Mouse (Mus musculus): Measurements from ENCODE around the gene Ccdc162. TPM values are rescaled to one million over a fixed set of nuclear protein-coding genes. Genes with fewer than 3 reads are reported as not detected.

Gene Ccdc162
- polyA plus RNA-seq, 1 experiment = not detected

- TF ChIP-seq POLR2A (IDR thresholded peaks at IDR 0.05; ENCODE audit: borderline replicate concordance, low read depth, low read length) (no peak), CTCF (IDR thresholded peaks at IDR 0.05; ENCODE audit: low read depth, low read length) (no peak)
- Histone ChIP-seq H3K4me1 (ENCODE audit: control insufficient read depth, insufficient read depth, low read length) (no peaks in the 10 kb centered on the region), H3K4me3 (ENCODE audit: insufficient read depth, low read length) (no peak overlapping the region), H3K27ac (ENCODE audit: insufficient read depth, low read depth, low read length) (no peak overlapping the region)
These were observed 64.9 kb downstream of the Ccdc162 start for GRCm38 (mm10) chr10:41651532-41651931.

- Histone ChIP-seq H3K4me3 (ENCODE audit: insufficient read depth, low read length) (no peak overlapping the region), H3K4me1 (ENCODE audit: control insufficient read depth, insufficient read depth, low read length) (no peaks in the 10 kb centered on the region), H3K27ac (ENCODE audit: insufficient read depth, low read depth, low read length) (no peak overlapping the region)
- no peak for TF ChIP-seq CTCF (IDR thresholded peaks at IDR 0.05; ENCODE audit: low read depth, low read length)
- TF ChIP-seq POLR2A (IDR thresholded peaks at IDR 0.05; ENCODE audit: borderline replicate concordance, low read depth, low read length) = no peak
These were observed 67.2 kb downstream of the Ccdc162 start for GRCm38 (mm10) chr10:41649186-41649585.

DNA sequence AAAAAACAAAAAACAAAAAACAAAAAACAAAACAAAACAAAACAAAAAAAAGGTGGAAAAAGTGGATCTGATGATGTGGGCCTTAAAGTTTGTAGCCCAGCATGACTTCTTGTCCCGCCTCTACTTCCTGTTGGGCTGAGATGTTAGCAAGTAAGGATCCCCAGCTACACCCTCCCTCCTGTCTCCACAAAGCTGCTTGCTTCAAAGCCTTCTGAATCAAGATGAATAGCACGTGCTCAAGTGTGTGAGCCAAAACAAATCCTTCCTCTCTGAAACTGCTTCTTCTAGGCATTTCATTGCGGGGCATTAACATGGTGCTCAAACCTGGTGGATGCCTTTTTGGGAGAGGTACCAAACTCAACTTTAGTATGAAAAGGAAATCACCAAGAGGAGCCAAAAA, 77.7 kb downstream of the Ccdc162 start:
- Histone ChIP-seq H3K27ac (ENCODE audit: insufficient read depth, low read depth, low read length) (no peak overlapping the region), H3K4me3 (ENCODE audit: insufficient read depth, low read length) (no peak overlapping the region), H3K4me1 (ENCODE audit: control insufficient read depth, insufficient read depth, low read length) (no peaks in the 10 kb centered on the region)
- TF ChIP-seq POLR2A (IDR thresholded peaks at IDR 0.05; ENCODE audit: borderline replicate concordance, low read depth, low read length) = no peak
- TF ChIP-seq CTCF (IDR thresholded peaks at IDR 0.05; ENCODE audit: low read depth, low read length) = no peak

DNA sequence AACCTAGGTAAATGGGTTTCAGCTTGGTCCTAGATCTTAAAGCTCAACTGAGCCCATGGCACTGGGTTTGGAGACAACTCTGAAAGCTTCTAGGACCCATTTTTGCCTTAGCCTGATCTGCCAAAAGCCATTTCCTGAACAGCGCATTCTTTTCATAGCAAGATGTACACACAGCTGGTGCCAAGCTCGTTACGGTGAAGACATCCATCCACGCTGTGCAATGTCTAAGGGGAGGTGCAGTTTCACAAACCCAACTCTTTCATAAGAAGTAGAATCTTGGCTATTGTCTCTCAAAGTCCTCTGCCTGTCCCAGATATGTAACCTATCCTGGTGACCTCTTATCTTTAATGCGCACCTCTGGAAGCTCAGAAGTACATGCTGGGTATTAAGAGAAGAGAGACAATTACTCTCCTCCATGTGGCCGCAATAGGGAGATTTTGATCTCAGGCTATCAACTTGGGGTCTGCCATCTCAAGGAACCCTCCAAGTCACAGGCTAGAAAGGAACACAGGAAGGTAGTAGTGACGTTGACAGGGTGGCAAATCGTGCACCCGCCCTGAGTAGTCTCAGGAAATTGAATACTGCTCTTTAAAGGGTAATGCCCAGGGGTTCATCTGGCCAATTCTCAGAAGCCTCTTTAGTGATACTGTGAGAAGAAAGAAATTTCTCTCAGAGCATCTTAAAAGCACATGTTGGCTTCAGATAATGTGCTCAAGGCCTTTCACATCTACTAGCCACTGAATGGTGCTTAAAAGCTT, 81.0 kb downstream of the Ccdc162 start:
- H3K4me3 ChIP-seq (ENCODE audit: insufficient read depth, low read length) = no peak overlapping the region
- no peaks in the 10 kb centered on the region for H3K4me1 ChIP-seq (ENCODE audit: control insufficient read depth, insufficient read depth, low read length)
- no peak for TF ChIP-seq CTCF (IDR thresholded peaks at IDR 0.05; ENCODE audit: low read depth, low read length)
- TF ChIP-seq POLR2A (IDR thresholded peaks at IDR 0.05; ENCODE audit: borderline replicate concordance, low read depth, low read length) = no peak
- H3K27ac ChIP-seq (ENCODE audit: insufficient read depth, low read depth, low read length) = no peak overlapping the region

DNA sequence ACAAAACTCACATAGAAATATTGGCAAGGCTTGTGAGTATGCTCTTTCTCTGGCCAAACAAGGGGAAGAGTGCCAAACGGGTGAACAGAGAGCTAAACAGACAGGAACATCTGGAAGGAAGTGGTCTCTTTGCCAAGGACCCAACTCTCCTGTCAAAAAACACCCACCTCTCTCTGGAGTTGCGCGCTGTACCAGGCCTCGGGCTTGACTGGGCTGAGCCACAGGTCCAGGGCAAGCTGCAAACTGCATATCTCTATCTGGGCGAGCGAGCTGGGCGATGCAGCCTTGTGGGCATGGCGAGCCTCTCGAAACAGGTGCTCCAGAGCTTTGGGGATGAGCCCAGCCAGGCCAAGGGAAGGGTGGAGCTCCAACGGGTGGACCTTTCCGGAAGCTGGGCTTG, 82.6 kb downstream of the Ccdc162 start:
- Histone ChIP-seq H3K4me1 (ENCODE audit: control insufficient read depth, insufficient read depth, low read length) (no peaks in the 10 kb centered on the region), H3K4me3 (ENCODE audit: insufficient read depth, low read length) (no peak overlapping the region), H3K27ac (ENCODE audit: insufficient read depth, low read depth, low read length) (no peak overlapping the region)
- TF ChIP-seq POLR2A (IDR thresholded peaks at IDR 0.05; ENCODE audit: borderline replicate concordance, low read depth, low read length) = no peak
- no peak for TF ChIP-seq CTCF (IDR thresholded peaks at IDR 0.05; ENCODE audit: low read depth, low read length)

DNA sequence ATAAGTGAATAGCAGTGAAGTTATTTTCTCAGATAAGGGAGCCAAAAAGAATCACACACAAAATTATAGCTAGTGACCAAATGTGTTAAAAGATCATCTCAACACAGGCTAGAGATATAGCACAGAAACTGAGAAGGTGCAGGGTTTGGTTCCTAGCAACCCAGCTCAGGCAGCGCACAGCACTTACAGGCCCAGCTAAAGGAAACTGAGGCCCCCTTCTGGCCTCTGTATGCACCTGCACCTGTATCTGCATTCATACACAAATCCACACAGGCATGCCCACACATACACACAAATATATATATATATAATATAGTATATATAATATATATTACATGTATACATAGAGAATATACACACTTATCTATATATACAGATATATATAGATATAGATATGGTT, 84.4 kb downstream of the Ccdc162 start:
- Histone ChIP-seq H3K27ac (ENCODE audit: insufficient read depth, low read depth, low read length) (no peak overlapping the region), H3K4me1 (ENCODE audit: control insufficient read depth, insufficient read depth, low read length) (no peaks in the 10 kb centered on the region), H3K4me3 (ENCODE audit: insufficient read depth, low read length) (no peak overlapping the region)
- TF ChIP-seq POLR2A (IDR thresholded peaks at IDR 0.05; ENCODE audit: borderline replicate concordance, low read depth, low read length) (no peak), CTCF (IDR thresholded peaks at IDR 0.05; ENCODE audit: low read depth, low read length) (no peak)

GRCm38 (mm10) chr10:41626996-41627395, 89.4 kb downstream of the Ccdc162 start:
- no peak for TF ChIP-seq POLR2A (IDR thresholded peaks at IDR 0.05; ENCODE audit: borderline replicate concordance, low read depth, low read length)
- no peak for TF ChIP-seq CTCF (IDR thresholded peaks at IDR 0.05; ENCODE audit: low read depth, low read length)
- no peak overlapping the region for H3K4me3 ChIP-seq (ENCODE audit: insufficient read depth, low read length)

DNA sequence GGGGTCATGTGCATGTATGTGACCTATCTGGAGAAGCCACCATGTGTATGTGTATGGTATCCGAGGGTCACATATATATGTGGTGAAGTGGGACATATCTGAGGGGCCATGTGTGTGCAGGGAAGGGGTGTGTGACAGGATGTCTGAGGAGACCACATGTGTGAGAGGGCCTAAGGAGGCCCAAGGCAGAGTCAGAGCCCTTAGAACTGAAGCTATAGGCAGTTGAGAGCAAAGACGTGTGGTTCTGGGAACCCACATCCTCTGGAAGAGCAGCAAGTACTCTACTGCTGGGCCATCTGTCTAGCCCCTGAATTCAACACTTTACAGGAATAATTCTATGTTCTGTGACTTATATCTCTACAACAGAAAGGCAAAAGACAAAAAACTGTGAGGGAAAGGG, 96.4 kb downstream of the Ccdc162 start:
- TF ChIP-seq CTCF (IDR thresholded peaks at IDR 0.05; ENCODE audit: low read depth, low read length) = no peak
- TF ChIP-seq POLR2A (IDR thresholded peaks at IDR 0.05; ENCODE audit: borderline replicate concordance, low read depth, low read length) = no peak
- no peaks in the 10 kb centered on the region for H3K4me1 ChIP-seq (ENCODE audit: control insufficient read depth, insufficient read depth, low read length)
- H3K27ac ChIP-seq (ENCODE audit: insufficient read depth, low read depth, low read length) = no peak overlapping the region
- H3K4me3 ChIP-seq (ENCODE audit: insufficient read depth, low read length) = no peak overlapping the region

More at GRCm38 (mm10) chr10:41626996-41627395, 89.4 kb downstream of the Ccdc162 start:
- Histone ChIP-seq H3K27ac (ENCODE audit: insufficient read depth, low read depth, low read length) (no peak overlapping the region), H3K4me1 (ENCODE audit: control insufficient read depth, insufficient read depth, low read length) (no peaks in the 10 kb centered on the region)

- no peak overlapping the region for H3K4me3 ChIP-seq (ENCODE audit: insufficient read depth, low read length)
- TF ChIP-seq POLR2A (IDR thresholded peaks at IDR 0.05; ENCODE audit: borderline replicate concordance, low read depth, low read length) (no peak), CTCF (IDR thresholded peaks at IDR 0.05; ENCODE audit: low read depth, low read length) (no peak)
- H3K4me1 ChIP-seq (ENCODE audit: control insufficient read depth, insufficient read depth, low read length) = no peaks in the 10 kb centered on the region
- H3K27ac ChIP-seq (ENCODE audit: insufficient read depth, low read depth, low read length) = no peak overlapping the region
These were observed 100.9 kb downstream of the Ccdc162 start for GRCm38 (mm10) chr10:41615487-41615886.

- TF ChIP-seq CTCF (IDR thresholded peaks at IDR 0.05; ENCODE audit: low read depth, low read length) (no peak), POLR2A (IDR thresholded peaks at IDR 0.05; ENCODE audit: borderline replicate concordance, low read depth, low read length) (no peak)
- Histone ChIP-seq H3K27ac (ENCODE audit: insufficient read depth, low read depth, low read length) (no peak overlapping the region), H3K4me1 (ENCODE audit: control insufficient read depth, insufficient read depth, low read length) (no peaks in the 10 kb centered on the region), H3K4me3 (ENCODE audit: insufficient read depth, low read length) (no peak overlapping the region)
These were observed 104.5 kb downstream of the Ccdc162 start for GRCm38 (mm10) chr10:41611941-41612340.

All from bone marrow macrophage, adult 2 months (primary cell).